Mouse (Mus musculus) megakaryocyte, embryonic 14.5 days (primary cell): Measurements from ENCODE around the gene Zfand6. TPM values are rescaled to one million over a fixed set of nuclear protein-coding genes. Genes with fewer than 3 reads are reported as not detected.
A peak's percentile ranks its signal among the peaks of the same experiment; 100 is the strongest.

Experiments used
- H3K27me3 ChIP-seq: replicated peaks from 2 replicates; pipeline ENCODE3; 2012; ENCODE audit warnings: inconsistent platforms
- H3K36me3 ChIP-seq: replicated peaks from 2 replicates; pipeline ENCODE3; 2012; ENCODE audit warnings: low read length, inconsistent platforms, mixed read lengths
- H3K4me1 ChIP-seq: 2 replicates; pipeline ENCODE4 v1.6.1; 2012; ENCODE audit warnings: inconsistent platforms
- H3K4me3 ChIP-seq: replicated peaks from 2 replicates; pipeline ENCODE3; 2012; ENCODE audit warnings: moderate library complexity, mild to moderate bottlenecking, inconsistent platforms
- H3K9me3 ChIP-seq: 2 replicates; pipeline ENCODE4 v1.6.1; 2012; ENCODE audit warnings: inconsistent platforms
- FLI1 ChIP-seq: IDR thresholded peaks from 2 replicates; pipeline ENCODE4 v1.6.1; 2012; ENCODE audit warnings: low read length, inconsistent platforms, mixed read lengths
- GATA1 ChIP-seq: IDR thresholded peaks from 3 replicates; pipeline ENCODE4 v1.6.1; 2012; ENCODE audit warnings: mixed read lengths, low read length, inconsistent platforms, borderline replicate concordance
- polyA plus RNA-seq: library from polyadenylated mRNA; stranded (reverse); fragments of >175 nt; gene quantifications from 2 replicates; pipeline ENCODE4 v1.2.3, GENCODE M21; 2012; ENCODE audit warnings: low replicate concordance; ENCODE audit not compliant: insufficient read depth

The Zfand6 gene
- polyA plus RNA-seq, 1 experiment, result 9.0 TPM

DNA sequence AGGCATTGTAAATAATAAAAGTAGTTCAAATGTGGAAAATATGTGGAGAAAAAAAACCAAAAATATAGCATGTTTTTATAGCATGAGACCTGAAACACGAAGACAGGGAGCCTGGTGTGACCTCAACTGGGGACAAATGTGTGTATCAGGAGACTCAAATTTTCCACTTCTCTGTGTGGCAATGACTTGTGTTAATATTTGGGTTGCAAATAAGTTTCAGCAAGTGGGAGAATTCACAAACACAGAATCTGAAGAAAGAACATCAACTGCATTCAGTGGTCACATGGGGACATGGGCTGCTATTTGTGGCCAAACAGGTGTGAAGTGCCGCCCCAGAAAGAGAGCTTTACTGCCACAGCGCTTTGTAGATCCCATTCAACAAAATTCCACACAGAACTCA, 93.1 kb downstream of the Zfand6 start:
- TF ChIP-seq FLI1 (no peak), GATA1 (no peak)
- Histone ChIP-seq H3K36me3 (peaks cover 2% of the 10 kb centered on the region), H3K4me3 (no peak overlapping the region), H3K9me3 (no peaks in the 10 kb centered on the region), H3K27me3 (no peaks in the 10 kb centered on the region), H3K4me1 (peaks cover 5% of the 10 kb centered on the region)

DNA sequence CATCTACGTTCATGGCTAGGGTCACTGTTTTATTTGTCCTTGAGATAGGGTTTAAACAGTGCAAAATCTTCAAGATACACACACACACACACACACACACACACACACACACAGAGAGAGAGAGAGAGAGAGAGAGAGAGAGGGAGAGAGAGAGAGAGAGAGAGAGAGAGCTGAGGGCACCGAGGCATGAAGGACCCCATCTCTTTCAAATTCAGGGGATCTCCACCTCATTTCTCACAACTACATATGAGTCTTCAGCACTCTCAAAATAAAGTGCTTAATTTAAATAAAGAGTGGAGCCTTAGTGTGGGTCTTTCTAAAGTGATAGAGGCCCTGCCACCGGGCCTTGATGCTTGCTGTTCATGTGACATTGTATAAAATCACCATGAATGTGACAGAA, 93.8 kb downstream of the Zfand6 start:
- H3K4me3 ChIP-seq, result no peak overlapping the region
- H3K36me3 ChIP-seq, result peaks cover 2% of the 10 kb centered on the region
- TF ChIP-seq FLI1, result no peak
- no peak for TF ChIP-seq GATA1
- H3K9me3 ChIP-seq, result no peaks in the 10 kb centered on the region
- H3K4me1 ChIP-seq, result peaks cover 5% of the 10 kb centered on the region
- no peaks in the 10 kb centered on the region for H3K27me3 ChIP-seq

DNA sequence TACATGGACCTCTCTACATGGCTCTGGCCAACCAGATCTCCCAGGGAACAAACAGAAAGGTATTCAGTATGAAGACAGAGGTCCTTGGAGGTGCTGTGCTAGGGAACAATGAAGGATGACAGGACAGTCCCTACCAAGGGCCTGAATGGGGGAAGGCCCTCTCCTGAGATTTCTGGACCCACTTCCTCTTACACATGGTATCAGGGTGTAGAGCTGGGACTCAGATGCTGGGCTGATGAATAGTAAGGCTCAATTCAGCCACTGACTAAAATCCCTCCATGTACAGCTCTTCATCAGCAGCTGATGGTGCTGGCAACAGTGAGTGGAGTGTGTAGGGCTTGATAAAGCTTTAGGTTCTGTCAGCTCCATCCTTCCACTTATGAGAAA, 94.8 kb downstream of the Zfand6 start:
- no peaks in the 10 kb centered on the region for H3K27me3 ChIP-seq
- no peaks in the 10 kb centered on the region for H3K9me3 ChIP-seq
- TF ChIP-seq FLI1 (no peak), GATA1 (no peak)
- H3K4me3 ChIP-seq, result no peak overlapping the region
- no peaks in the 10 kb centered on the region for H3K36me3 ChIP-seq
- peaks cover 5% of the 10 kb centered on the region for H3K4me1 ChIP-seq

DNA sequence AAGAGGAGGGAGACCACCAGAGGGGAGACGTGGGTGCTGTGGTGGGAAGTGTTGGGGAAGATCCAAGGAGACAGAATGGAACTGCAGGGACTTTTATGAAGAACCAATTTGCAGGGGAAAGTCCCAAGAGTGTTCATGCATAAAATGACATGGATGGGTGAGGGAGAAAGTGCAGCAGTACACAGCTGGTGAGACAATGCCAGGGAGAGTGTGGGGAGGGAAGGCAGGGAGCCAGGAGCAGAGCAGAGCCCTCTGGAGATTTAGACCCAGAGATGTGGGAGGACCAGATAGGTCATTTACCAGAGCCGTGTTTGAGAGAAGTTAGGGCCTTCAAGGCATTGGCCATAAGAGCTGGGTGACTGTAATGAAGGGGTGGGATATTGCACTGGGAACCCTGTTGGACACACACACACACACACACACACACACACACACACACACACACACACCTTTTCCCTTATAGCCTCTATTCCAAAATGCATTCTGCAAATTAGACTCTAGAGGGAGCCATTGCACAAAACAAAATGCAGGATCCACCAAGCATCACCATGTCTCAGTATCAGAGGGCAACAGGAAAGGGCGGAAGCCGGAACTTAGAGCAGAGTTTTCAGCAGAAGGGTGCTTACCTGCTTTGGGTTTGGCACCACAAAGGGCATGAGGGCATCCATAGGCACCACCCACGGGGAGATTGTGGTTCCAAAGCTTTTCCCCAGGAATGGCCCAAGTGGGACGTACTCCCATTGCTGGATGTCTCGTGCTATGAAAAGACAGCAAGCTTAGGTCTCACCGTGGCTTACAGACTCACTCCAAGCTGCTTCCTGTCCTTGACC, 95.5 kb downstream of the Zfand6 start:
- Histone ChIP-seq H3K27me3 (no peaks in the 10 kb centered on the region), H3K36me3 (no peaks in the 10 kb centered on the region), H3K4me3 (peak overlapping the region; percentile 29), H3K9me3 (no peaks in the 10 kb centered on the region), H3K4me1 (peaks cover 5% of the 10 kb centered on the region)
- TF ChIP-seq FLI1 (no peak), GATA1 (no peak)

DNA sequence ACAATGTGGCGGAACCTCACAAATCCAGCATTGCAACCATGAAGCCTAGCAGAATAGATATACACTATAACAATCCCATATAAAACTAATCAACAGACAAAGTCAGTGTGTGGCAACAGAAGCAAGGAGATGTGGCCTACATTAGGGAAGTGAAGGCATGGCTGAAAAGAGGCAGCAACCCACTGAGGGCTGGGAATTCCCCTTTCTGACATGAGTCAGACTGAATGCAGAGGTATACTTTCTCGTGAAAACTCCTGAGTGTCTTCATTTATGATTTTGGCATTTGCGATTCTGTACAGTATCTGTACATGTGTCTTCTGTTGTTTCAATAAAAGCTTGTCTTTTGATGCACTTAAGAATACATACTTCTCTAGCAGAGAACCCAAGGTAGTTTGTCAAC, 98.4 kb downstream of the Zfand6 start:
- peaks cover 3% of the 10 kb centered on the region for H3K27me3 ChIP-seq
- H3K4me3 ChIP-seq, result no peak overlapping the region
- TF ChIP-seq FLI1, result no peak
- no peak for TF ChIP-seq GATA1
- H3K4me1 ChIP-seq, result peaks cover 10% of the 10 kb centered on the region
- no peaks in the 10 kb centered on the region for H3K36me3 ChIP-seq
- no peaks in the 10 kb centered on the region for H3K9me3 ChIP-seq

DNA sequence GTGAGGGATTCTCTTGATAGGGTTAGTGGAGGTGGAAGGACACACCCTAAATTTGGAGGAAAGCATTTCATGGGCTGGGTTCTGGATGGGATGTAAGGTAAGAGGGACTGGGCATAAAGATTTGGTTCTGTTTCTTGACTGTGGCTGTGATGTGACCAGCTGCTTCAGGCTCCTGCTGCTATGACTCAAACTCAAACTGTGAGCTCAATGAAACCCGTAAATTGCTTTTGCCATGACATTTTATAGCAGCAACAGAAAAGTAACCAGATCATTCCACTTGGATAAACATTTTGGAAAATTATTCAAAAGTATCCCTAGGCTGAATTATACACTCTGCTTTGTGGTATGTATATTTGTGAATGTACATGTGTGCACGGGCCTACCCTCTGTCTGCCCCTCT, 99.1 kb downstream of the Zfand6 start:
- Histone ChIP-seq H3K27me3 (peaks cover 3% of the 10 kb centered on the region), H3K4me1 (peaks cover 10% of the 10 kb centered on the region), H3K4me3 (no peak overlapping the region), H3K9me3 (no peaks in the 10 kb centered on the region), H3K36me3 (no peaks in the 10 kb centered on the region)
- TF ChIP-seq FLI1 (no peak), GATA1 (no peak)

DNA sequence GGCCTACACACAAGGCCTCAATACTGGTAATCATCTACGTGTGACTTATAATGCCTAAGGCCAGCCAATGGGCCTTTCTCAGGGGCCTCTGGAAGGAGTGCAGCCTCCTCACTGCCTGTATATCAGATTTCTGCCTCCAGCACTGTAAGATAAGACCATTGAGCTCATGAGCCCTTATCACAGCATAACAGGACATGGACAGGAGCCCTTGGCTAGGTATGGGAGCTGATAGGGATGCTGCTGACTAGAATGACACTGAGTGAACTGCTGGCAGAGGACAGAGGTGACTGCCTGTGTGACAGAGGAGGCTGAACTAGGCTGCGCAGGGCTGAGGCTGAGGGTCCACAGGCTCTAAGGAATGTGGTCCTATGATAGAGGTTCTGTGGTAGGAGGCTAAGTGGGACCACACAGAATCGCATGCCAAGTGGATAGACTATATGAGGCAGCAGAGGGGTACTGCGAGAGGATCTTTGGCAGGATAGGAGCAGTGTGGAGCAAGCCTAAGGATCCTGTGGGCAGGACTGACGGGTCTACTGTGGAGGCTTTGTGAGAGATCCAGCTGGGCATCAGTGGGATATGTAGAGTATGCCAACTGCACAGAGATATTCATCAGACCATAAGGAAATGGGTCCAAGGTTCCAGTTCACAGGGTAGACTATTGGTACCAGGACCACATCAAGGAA, 102.5 kb downstream of the Zfand6 start:
- TF ChIP-seq FLI1 (no peak), GATA1 (no peak)
- H3K4me3 ChIP-seq, result no peak overlapping the region
- H3K4me1 ChIP-seq, result peaks cover 5% of the 10 kb centered on the region
- no peaks in the 10 kb centered on the region for H3K36me3 ChIP-seq
- 0 out of 2 replicates have a peak, but pooled peaks cover 3% of the 10 kb centered on the region for H3K9me3 ChIP-seq
- peaks cover 3% of the 10 kb centered on the region for H3K27me3 ChIP-seq

DNA sequence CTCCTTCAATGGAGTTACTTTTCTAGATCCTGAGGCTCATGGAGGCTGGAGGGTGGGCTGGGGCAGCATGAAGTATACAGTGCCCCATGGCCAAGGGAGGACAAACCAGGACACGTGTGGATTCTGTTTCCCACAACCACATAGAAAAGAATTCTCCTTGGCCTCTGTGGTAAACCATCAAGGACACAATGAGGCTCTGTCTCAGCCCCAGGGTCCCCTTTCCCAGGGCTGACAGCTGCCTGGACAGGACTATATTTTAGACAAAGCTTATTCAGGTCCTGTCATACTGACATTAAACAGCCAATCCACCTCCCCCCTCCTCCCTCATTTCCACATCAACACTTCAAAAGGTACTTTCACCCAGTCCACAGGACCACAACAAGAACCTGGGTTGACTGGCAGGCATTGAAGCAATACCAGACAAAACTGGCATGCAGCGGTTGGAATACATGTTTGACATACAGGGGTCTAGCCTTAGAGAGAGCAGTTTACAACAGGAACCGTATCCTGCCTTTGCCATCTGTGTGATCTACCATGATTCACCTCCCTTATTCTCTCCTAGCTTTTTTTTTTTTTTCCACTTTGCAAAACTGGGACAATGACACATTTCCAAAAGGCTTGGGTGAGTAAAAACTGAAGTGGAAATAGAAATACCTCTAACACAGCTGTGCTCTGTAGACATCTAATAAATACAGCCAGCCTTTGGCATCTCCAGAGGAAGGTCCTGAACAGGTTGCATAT, 103.2 kb downstream of the Zfand6 start:
- Histone ChIP-seq H3K27me3 (peaks cover 3% of the 10 kb centered on the region), H3K4me1 (peaks cover 5% of the 10 kb centered on the region), H3K36me3 (no peaks in the 10 kb centered on the region), H3K4me3 (no peak overlapping the region), H3K9me3 (0 out of 2 replicates have a peak, but pooled peaks cover 3% of the 10 kb centered on the region)
- TF ChIP-seq GATA1 (no peak), FLI1 (no peak)

DNA sequence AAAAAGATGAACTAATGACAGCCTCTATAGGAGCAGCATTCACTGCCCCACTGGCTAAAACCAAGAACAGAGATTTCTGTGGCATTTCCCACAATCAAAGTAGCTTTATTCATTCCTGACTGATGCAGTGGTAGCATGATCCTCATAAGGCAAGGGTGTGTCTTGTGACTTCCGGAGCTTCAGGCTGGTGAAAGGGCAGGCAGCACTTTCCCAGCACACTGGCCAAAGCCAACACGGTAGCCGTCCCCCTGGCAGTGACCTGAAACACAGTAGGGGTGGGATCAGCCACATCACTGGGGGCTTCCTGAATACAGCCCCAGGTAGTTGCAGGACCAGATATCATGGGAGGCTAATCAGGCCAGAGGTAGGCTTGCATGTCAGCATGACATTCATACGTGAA, 104.7 kb downstream of the Zfand6 start:
- peaks cover 5% of the 10 kb centered on the region for H3K4me1 ChIP-seq

More for the DNA sequence above, 104.7 kb downstream of the Zfand6 start:
- no peak overlapping the region for H3K4me3 ChIP-seq
- 0 out of 2 replicates have a peak, but pooled peaks cover 3% of the 10 kb centered on the region for H3K9me3 ChIP-seq
- no peaks in the 10 kb centered on the region for H3K36me3 ChIP-seq
- H3K27me3 ChIP-seq, result peaks cover 3% of the 10 kb centered on the region
- TF ChIP-seq FLI1 (no peak), GATA1 (no peak)
